Mouse (Mus musculus) thymus, adult 2 months (tissue): ENCODE measurements at regions not wholly inside any gene's neighbourhood (a gene's known extent, or its start where the extent isn't known, plus 50 kb on each side); places are given as distances from the start of the nearest gene placed in this dataset.

Experiments used
- CTCF ChIP-seq: fragments of 200-500 bp; IDR thresholded peaks from 2 replicates; pipeline ENCODE4 v1.5.1; 2012; ENCODE audit warnings: mild to moderate bottlenecking, control low read depth, low read length, moderate library complexity, borderline replicate concordance; ENCODE audit not compliant: control insufficient read depth, poor library complexity, insufficient read depth; ENCODE audit errors: extremely low read depth
- POLR2A ChIP-seq: fragments of 200-500 bp; IDR thresholded peaks from 2 replicates; pipeline ENCODE4 v1.6.1; 2012; ENCODE audit warnings: mild to moderate bottlenecking, low read length, control low read depth, moderate library complexity; ENCODE audit not compliant: control insufficient read depth, poor library complexity, insufficient read depth; ENCODE audit errors: extremely low read depth

- TF ChIP-seq CTCF: no peak
- no peak for TF ChIP-seq POLR2A
Observed at GRCm38 (mm10) chr3:21865856-21866255, 210.6 kb upstream of the Tbl1xr1 start.
